Mouse (Mus musculus) ovary, postnatal 14 days (tissue): Measurements from ENCODE around the gene Abcb10.
"Not testable (repeated sequence)": the region's sequence is repeated elsewhere in the genome, so short reads cannot be mapped to it uniquely, and the experiment has no call there.

ENCODE experiments used
- DNase-seq: peaks from one replicate; pipeline ENCODE4 v3.0.0; 2022; ENCODE audit warnings: low spot score

Gene Abcb10

DNA sequence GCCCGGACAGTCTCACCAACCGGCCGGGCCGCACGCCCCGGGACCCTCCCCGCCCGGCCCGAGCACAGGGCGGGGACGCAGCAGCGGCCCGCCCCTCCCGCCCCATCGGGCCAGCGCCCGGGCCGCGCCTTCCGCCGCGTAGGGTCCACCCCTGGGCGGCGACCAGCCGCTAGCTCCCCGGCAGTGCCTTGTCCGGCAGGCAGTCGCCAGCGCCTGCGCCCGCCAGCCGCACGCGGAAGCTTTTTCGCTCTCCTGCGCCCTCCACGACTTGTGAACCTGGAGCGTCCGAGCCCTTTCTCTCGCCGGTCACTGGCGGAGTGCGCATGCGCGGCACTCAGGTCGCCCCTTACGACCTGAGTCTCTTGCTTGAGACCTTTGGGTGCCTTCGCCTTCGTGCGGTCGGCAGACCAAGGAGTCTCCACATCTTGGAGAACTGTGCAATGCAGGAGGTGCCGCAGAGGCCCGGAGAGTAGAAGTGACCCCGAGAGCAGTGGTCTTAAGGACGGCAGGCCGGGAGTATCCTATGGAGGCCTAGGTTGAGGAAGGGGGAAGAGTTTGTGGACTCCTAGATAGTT is at the start of gene Abcb10:
TSS of gene Abcb10 (minus strand) at position 297 of the 575 bp plus-strand sequence.
- peak; percentile 82 for DNase-seq

- no peak for DNase-seq
Measured at GRCm38 (mm10) chr8:124027831-124028230, 44.9 kb upstream of the Abcb10 start.

GRCm38 (mm10) chr8:124026265-124026664 is 43.3 kb upstream of the Abcb10 start:
- not testable (repeated sequence) for DNase-seq

GRCm38 (mm10) chr8:124021237-124022227 is 38.6 kb upstream of the Abcb10 start, which contains the start of the genes Taf5l and Urb2:
Gene Taf5l, minus strand, starts transcription at chr8:124021397.
Gene Urb2, plus strand, starts transcription at chr8:124021508.
- DNase-seq: peak; percentile 89

DNA sequence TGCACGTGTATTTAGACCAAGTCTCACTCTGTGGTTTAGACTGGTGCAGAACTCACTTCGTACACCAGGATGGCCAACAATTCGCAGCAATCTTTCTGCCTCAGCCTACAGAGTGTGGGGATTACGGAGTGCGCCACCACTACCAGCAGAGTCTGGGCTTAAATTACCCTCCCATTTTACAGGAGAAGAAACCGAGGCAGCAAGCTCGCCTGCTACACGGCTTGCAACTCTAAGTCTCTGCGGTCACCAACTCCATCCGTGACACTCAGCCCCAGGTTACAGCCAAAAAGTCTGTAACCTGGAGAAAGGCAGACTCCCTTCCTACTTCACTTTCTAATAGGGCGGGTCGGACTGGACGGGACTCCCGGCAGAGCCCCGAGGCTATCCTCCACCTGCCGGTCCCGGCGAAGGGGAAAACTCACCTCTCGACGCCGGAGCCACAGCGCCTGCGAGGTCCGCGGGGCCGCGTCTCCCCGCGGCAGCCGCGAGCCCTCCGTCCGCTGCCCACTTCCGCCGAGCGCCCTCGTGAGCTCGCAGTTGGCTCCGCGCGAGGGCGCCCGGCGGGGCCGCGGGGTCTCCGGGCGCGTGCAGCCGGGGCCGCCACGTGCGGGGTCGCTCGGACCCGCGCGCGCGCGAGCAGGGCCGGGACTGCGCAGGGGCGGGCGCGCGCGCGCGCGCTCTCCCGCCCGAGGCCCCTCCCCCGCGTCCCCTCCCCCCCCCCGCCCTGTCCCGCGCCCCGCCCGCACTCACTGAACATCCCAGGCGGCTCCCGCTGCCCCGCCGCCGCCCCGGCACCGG is 37.7 kb upstream of the Abcb10 start:
- DNase-seq: peak; percentile 45

DNA sequence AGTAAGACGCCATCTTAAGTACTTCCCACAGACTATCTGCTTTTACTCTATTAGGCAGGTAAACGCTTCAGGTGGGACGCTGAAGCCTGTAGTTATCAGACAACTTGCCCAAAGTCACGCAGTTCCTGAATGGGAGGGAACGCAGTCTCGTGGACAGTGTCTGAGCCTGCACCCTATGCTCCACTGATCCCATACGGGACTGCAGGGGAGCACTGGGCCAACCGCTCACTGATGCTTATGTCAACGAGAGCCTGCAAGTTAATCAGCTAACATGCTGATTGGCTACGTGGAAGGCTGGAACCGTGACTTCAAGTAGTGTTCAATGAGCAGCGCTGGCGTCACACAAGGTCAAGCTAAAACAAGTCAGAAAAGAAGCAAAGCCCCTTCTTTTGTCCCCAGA is 36.9 kb upstream of the Abcb10 start:
- no peak for DNase-seq

DNA sequence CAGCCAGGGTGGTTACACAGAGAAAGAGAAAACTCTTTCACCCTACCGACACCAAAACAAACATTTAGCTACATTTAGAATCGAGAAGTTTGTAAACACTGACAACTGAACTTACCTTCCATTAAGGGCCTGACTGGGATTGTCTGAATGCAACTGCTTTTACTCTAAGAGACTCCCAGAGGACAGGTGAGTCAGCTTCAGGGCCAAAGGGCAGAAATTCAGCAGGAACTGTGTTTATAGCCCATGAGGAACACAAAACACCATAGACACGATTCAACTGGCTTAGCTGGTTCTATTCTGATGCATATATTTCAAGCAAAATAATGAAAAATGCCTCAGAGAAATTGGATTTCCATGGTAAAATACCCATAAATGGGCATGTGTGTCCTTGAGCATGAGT is 31.8 kb upstream of the Abcb10 start:
- DNase-seq: no peak

- not testable (repeated sequence) for DNase-seq
Measured at GRCm38 (mm10) chr8:124014299-124014698, 31.4 kb upstream of the Abcb10 start.

DNA sequence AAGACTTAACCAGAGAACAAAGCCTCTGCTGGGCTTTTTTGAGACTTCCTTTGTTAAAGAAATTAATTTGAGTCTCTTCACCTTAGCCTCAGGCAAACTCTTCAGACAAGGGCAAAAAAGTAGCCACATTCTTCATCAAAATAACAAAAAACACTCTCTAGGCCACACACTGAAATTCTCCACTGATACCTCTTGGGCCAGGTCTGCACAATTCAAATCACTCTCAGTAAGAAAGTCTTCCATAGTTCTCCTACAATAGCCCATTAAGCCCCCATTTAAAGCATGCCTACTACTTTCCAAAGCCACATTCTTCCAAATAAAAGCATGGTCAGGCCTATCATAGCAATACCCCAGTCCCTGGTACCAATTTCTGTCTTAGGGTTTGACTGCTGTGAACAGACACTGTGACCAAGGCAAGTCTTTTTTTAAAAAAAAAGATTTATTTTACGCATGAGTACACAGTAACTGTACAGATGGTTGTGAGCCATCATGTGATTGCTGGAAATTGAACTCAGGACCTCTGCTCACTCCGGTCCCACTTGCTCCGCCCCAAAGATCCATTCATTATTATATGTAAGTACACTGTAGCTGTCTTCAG is 29.2 kb upstream of the Abcb10 start:
- no peak for DNase-seq

DNA sequence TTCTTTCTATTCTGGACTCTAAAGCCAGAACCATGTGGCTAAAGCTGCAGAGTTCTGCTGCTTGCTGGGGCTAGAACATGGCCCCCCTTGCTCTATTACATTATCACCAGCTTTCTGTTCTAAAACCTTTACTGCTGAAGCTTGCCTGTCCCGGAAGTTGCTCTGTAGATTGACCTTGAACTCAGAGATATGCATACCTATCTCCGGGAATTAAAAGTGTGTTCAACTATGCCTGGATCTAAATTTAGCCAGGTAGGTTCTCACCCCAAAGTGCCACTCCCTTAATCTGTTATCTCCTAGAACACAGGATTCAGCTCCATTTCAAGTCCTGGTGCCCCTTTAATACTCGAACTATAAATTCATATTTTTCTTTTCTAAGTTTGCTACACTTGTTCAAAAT is 28.7 kb upstream of the Abcb10 start:
- no peak for DNase-seq

DNA sequence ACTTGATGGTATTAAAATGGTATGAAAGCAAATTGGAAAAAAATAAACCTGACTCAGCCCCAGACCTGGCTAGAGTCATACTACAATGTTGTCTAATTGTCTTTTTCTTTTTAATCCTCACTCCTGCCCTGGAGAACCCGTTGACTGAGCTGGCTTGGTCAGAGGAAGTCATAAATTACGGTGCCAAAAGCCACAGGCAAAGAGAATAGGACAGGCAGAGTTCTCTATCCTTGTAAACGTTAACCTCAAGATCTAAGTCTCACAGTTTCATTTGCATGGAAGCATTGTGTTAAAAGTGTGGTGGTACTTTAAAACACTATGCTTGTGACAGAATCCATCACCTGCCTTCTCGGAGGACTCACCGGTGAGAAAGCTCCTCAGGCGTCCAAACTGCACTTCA is 24.9 kb upstream of the Abcb10 start:
- DNase-seq: no peak

- no peak for DNase-seq
Measured at GRCm38 (mm10) chr8:124002546-124003108, 19.7 kb upstream of the Abcb10 start.

GRCm38 (mm10) chr8:123999568-123999967 is 16.6 kb upstream of the Abcb10 start:
- no peak for DNase-seq

DNA sequence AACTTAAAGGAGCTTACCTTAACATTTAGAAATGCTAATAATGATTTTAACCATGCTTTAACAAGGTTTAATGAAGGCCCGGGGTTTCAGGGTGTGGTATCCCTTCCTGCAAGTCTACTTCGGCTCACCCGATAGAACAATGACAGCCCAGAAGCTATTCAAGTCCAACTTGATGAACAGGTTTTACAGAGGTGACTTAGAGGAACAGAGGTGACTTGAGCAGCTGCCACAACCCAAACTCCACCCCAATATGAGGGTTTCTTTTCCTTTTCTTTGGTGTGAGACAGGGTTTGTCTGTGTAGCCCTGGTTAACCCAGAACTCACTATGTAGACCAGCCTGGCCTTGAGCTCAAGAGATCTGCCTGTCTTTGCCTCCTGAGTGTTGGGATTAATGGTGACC is 11.1 kb upstream of the Abcb10 start:
- no peak for DNase-seq

GRCm38 (mm10) chr8:123993597-123993996 is 10.7 kb upstream of the Abcb10 start:
- no peak for DNase-seq

GRCm38 (mm10) chr8:123992587-123992986 is 9.7 kb upstream of the Abcb10 start:
- no peak for DNase-seq

DNA sequence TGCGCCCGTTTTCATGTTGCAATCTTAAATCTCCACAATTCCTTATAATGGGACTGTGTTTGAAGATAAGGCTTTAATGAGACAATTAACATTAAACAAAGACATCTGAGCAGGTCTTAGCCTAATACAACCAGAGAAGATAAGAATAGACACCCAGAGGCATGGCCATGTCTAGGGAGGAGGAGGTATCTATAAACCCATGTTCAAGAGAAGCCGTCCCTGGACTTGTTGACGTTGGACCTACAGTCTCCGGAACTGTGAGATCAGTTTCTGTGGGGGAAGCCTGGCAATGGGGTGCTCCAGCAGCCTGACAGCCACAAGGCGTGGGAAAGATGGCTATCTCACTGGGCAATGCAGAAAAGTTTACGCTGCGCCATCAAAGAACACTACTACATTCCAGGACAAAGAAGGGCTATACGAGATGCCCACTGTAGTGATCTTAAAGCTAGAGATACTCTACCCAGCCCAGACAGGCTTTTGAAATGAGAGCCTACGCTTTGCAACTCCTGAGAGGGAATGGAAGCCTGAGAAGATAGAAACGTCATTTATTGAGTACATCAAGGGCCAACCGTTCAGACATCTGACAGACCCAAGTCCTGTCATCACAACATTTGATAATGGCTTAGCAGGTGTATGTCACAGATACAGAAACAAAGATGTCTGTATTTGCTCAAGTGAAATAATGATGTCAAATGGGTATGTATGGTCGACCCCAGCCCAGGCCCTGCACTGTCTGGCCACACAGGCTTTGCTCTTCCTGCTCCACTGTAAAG is 7.5 kb upstream of the Abcb10 start:
- DNase-seq: no peak

DNA sequence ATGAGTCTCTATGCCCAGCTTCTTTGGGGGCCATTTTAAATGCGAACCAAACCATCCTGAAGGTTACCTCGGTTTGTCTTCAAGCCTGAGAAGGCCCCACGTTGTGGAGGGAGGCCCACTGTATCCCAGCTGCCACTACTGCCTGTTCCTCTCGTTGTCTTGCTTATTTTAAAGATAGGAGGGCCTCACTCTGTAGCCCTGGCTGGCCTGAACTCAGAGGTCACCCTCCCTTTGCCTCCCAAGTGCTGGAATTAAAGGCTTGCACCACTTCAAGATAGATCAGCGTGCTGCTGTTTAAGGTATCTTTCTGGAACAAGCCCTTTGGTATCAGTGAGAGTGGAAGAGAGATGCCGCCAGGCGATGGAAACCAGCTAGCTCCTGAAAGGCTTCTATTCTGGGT is 6.2 kb upstream of the Abcb10 start:
- DNase-seq: no peak

DNA sequence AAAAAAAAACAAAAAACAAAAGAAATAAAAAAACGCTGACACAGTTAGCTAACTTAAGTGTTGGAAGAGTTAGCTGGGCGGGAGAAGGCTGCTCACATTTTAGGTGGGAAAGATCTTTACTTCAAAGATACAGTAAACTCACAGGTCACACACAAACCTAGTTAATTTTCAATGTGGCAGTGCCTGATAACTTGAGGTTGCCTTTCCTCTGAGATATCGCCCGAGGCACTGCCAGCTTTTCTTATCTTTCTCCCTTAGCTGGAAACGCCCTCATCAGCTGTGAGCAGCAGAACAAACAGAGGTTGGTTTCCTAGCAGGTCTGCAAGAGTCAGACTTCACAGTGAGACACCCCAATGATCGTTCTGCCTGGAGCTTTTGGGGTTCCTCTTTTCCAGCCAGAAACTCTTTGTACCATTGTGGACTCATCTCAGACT is 5.7 kb upstream of the Abcb10 start:
- DNase-seq: no peak

DNA sequence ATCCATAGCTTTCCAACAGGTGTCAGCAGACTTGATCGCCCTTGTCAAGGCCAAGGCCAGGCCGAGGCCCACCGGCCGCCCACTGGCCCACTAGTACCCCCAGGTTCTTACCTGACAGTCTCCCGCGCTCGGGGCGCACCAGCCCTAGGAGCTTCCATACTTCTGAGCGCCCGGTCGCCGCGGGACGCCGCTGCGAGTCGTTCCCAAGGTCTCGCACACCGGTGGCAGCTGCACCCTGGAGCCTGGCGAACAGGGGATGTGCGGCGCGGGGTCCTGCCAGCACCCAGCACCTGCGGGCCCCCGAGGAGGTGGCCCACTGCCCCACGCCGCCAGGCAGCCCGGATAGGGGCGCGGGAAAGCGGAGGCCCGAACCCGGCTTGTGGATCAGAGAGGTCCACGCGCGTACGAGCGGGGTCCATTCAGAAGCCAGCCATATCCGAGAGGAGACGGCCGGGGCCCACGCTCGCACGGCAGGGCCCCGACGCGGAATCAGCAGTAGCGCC is 580 bp downstream of the Abcb10 start:
- peak; percentile 15 for DNase-seq

DNA sequence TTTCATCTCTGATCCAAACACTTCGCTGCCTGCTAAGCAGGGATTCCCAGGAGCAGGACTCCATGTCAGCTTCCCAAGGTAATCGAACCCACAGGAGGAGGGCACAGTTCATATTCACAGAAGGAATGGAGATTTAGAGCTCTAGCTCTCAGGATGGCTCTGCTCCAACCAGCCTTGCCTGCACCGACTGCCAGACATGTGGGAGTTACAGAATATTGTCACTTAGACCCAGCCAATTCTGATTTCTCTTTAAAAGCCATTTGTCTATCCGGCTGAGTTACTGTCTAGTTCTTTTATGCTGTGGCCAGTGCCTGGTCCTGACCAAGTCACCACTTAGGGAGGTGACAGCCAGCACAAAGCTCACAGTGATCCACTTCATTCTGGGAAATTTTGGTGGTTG is 1.2 kb downstream of the Abcb10 start:
- DNase-seq: no peak
